28 mouse cellular contexts compared by ENCODE assay signal in genomic region chr2:11735853-11736252, GRCm38 (mm10). TPM values are rescaled to one million over a fixed set of nuclear protein-coding genes. Genes with fewer than 3 reads are reported as not detected.
DNase-seq lines count a peak whose midpoint lies in the region; ATAC-seq and TF ChIP-seq lines count a peak whose summit lies in the region.
"Had no signal": no experiment of that assay in that cellular context is flagged by ENCODE, and none has a peak within 500 bp of the region (broad histone marks: within the 10 kb centered on the region; RNA-seq: fewer than 3 reads in every experiment).

No protein-coding gene starts in this region.

- no peak overlapping the region for H3K27ac ChIP-seq in kidney, adult 2 months (ENCODE audit: insufficient read depth, low read depth, low read length)
- no peak overlapping the region for H3K27ac ChIP-seq in cerebellum, adult 2 months (ENCODE audit: insufficient read depth, low read length)
- H3K27ac ChIP-seq: embryonic facial prominence, embryonic 12.5 days; embryonic facial prominence, embryonic 15.5 days; heart, embryonic 15.5 days; hindbrain, embryonic 10.5 days; hindbrain, embryonic 13.5 days; hindbrain, postnatal 0 days had no signal

- WGBS in kidney, adult 2 months, result 74% methylated on average over 6 of the region's 6 CpGs
- 41% methylated on average over 6 of the region's 6 CpGs for WGBS in large intestine, adult 2 months
- WGBS in cerebellum, adult 2 months, result 85% methylated on average over 6 of the region's 6 CpGs

- no peak for TF ChIP-seq POLR2A in kidney, adult 2 months (IDR thresholded peaks at IDR 0.05; ENCODE audit: low read depth, low read length)
- no peak for TF ChIP-seq POLR2A in cerebellum, adult 2 months (IDR thresholded peaks at IDR 0.05; ENCODE audit: borderline replicate concordance, insufficient read depth, low read length)

- H3K4me1 ChIP-seq in kidney, adult 2 months (ENCODE audit: control insufficient read depth, insufficient read depth, low read length), result no peaks in the 10 kb centered on the region
- no peaks in the 10 kb centered on the region for H3K4me1 ChIP-seq in cerebellum, adult 2 months (ENCODE audit: control insufficient read depth, insufficient read depth, low read length)
- H3K4me1 ChIP-seq: embryonic facial prominence, embryonic 12.5 days; embryonic facial prominence, embryonic 15.5 days; heart, embryonic 12.5 days; heart, embryonic 15.5 days; hindbrain, embryonic 13.5 days had no signal

- no peaks in the 10 kb centered on the region; the same call in 1 of the 2 replicates for H3K36me3 ChIP-seq in kidney, adult 2 months (ENCODE audit: control insufficient read depth, insufficient read depth, low read length)

- ATAC-seq in frontal cortex, adult (ENCODE audit: low TSS enrichment), result peak; percentile 79
- ATAC-seq: activated CD4-positive, CD25-positive, alpha-beta regulatory T cell, adult 4 months; forebrain, embryonic 14.5 days; forebrain, postnatal 0 days; hindbrain, postnatal 0 days; inflammation-experienced regulatory T-cells, adult 6 months had no signal

- no peak overlapping the region for H3K4me3 ChIP-seq in kidney, adult 2 months (ENCODE audit: insufficient read depth, low read depth, low read length)
- no peak overlapping the region for H3K4me3 ChIP-seq in cerebellum, adult 2 months (replicated peaks; ENCODE audit: insufficient read depth, low read depth, low read length)
- H3K4me3 ChIP-seq: embryonic facial prominence, embryonic 12.5 days; embryonic facial prominence, embryonic 15.5 days; heart, embryonic 12.5 days; heart, embryonic 15.5 days; hindbrain, embryonic 10.5 days; hindbrain, embryonic 13.5 days had no signal

- no peaks in the 10 kb centered on the region for H3K27me3 ChIP-seq in kidney, adult 2 months (replicated peaks; ENCODE audit: control insufficient read depth, insufficient read depth, low read length)
- no peaks in the 10 kb centered on the region for H3K27me3 ChIP-seq in cerebellum, adult 2 months (ENCODE audit: control insufficient read depth, insufficient read depth, low read length)
- H3K27me3 ChIP-seq: embryonic facial prominence, embryonic 12.5 days; embryonic facial prominence, embryonic 15.5 days; heart, embryonic 12.5 days; heart, embryonic 15.5 days; hindbrain, embryonic 13.5 days had no signal

- no peak for DNase-seq in frontal cortex, postnatal 25 days (ENCODE audit: low spot score in 2 of 2)
- DNase-seq in kidney, adult 2 months, result peak; percentile 6
- DNase-seq in kidney, postnatal 4 days, result no peak
- DNase-seq in adipocyte (ENCODE audit: low spot score), result peak; percentile 6
- DNase-seq in large intestine, adult 2 months (ENCODE audit: low read depth, low spot score), result peak; percentile 39
- DNase-seq in left cerebral cortex, adult 9 months (ENCODE audit: low spot score in 2 of 2), result no peak
- no peak for DNase-seq in cerebellum, adult 2 months
- DNase-seq: adrenal gland, postnatal 10 days; adrenal gland, postnatal 36 days; cerebellum, adult 11-12 months; cerebellum, adult 9-10 months; cerebellum, postnatal 14 days; forebrain, postnatal 0 days; gastrocnemius, postnatal 10 days; gastrocnemius, postnatal 36 days; heart, postnatal 10 days; heart, postnatal 36 days had no signal

- no peak for TF ChIP-seq CTCF in kidney, adult 2 months (conservative IDR thresholded peaks at IDR 0.05; ENCODE audit: insufficient read depth, insufficient read length, low read depth, low read length)
- TF ChIP-seq CTCF in cerebellum, adult 2 months (IDR thresholded peaks at IDR 0.05; ENCODE audit: borderline replicate concordance, insufficient read depth, low read depth, low read length), result no peak

RNA-seq across cellular contexts. Expression of gene Il15ra, which starts 30.8 kb away (rescaled TPM):
- 22.4 and 22.5 TPM in 2 replicates for polyA plus RNA-seq in kidney, adult 2 months (2012; rRNA removed)
- polyA plus RNA-seq in large intestine, adult 2 months (2012; rRNA removed), result 27.5 and 39.0 TPM in 2 replicates
- polyA plus RNA-seq in cerebellum, adult 2 months (2012; rRNA removed), result 11.1 and 16.5 TPM in 2 replicates

RNA-seq across cellular contexts. Expression of gene Fbh1, which starts 41.5 kb away (rescaled TPM):
- 53.6 and 67.5 TPM in 2 replicates for polyA plus RNA-seq in kidney, adult 2 months (2012; rRNA removed)
- polyA plus RNA-seq in large intestine, adult 2 months (2012; rRNA removed), result 25.1 and 39.4 TPM in 2 replicates
- 66.8 and 71.9 TPM in 2 replicates for polyA plus RNA-seq in cerebellum, adult 2 months (2012; rRNA removed)

RNA-seq across cellular contexts. Expression of gene Ankrd16, which starts 41.8 kb away (rescaled TPM):
- 50.4 and 54.7 TPM in 2 replicates for polyA plus RNA-seq in kidney, adult 2 months (2012; rRNA removed)
- 55.9 and 67.8 TPM in 2 replicates for polyA plus RNA-seq in large intestine, adult 2 months (2012; rRNA removed)
- 92.5 and 95.3 TPM in 2 replicates for polyA plus RNA-seq in cerebellum, adult 2 months (2012; rRNA removed)

Comparison
In these comparisons a context has a peak if more than half of its experiments do, and no peak if none do; other contexts are left out.
1. DNase-seq: peak in kidney, adult 2 months (single experiment), adipocyte (single experiment) and large intestine, adult 2 months (single experiment); none in frontal cortex, postnatal 25 days (0 of 2), kidney, postnatal 4 days (0 of 2), left cerebral cortex, adult 9 months (0 of 2) and cerebellum, adult 2 months (0 of 2).